8 mouse cellular contexts compared by ENCODE assay signal in genomic region chr4:127023201-127023600, GRCm38 (mm10). TPM values are rescaled to one million over a fixed set of nuclear protein-coding genes. Genes with fewer than 3 reads are reported as not detected.
A peak's percentile ranks its signal among the peaks of the same experiment; 100 is the strongest.
DNase-seq lines count a peak whose midpoint lies in the region; ATAC-seq and TF ChIP-seq lines count a peak whose summit lies in the region.

No protein-coding gene starts in this region.

- H3K36me3 ChIP-seq in liver, adult 2 months (ENCODE audit: control insufficient read depth, insufficient read depth, low read length), result peaks cover 42% of the 10 kb centered on the region
- H3K36me3 ChIP-seq in embryonic facial prominence, embryonic 13.5 days, result peaks cover 51% of the 10 kb centered on the region
- peaks cover 3% of the 10 kb centered on the region for H3K36me3 ChIP-seq in intestine, embryonic 16.5 days (ENCODE audit: control insufficient read depth, insufficient read depth, low read length)
- H3K36me3 ChIP-seq in neural tube, embryonic 13.5 days, result peaks cover 46% of the 10 kb centered on the region

- no peak for DNase-seq in liver, adult 2 months (ENCODE audit: extremely low read depth, low read depth, low spot score)
- DNase-seq in liver, result no peak
- no peak for DNase-seq in adrenal gland, adult 18-20 months (ENCODE audit: low spot score in 2 of 2)
- no peak for DNase-seq in cerebellum, postnatal 4 days (ENCODE audit: low spot score in 2 of 2)
- DNase-seq in layer of hippocampus, postnatal 36 days, result no peak

- no peak for TF ChIP-seq POLR2A in liver, adult 2 months (IDR thresholded peaks at IDR 0.05; ENCODE audit: extremely low read depth, insufficient read depth, low read length)

- peak overlapping the region; percentile 95 for H3K4me2 ChIP-seq in embryonic facial prominence, embryonic 13.5 days
- peak overlapping the region; percentile 74 for H3K4me2 ChIP-seq in intestine, embryonic 16.5 days (ENCODE audit: low read depth, low read length)
- peak overlapping the region; percentile 86 for H3K4me2 ChIP-seq in neural tube, embryonic 13.5 days

- H3K4me3 ChIP-seq in liver, adult 2 months (ENCODE audit: insufficient read depth, low read depth, low read length), result peak overlapping the region; percentile 100
- H3K4me3 ChIP-seq in embryonic facial prominence, embryonic 13.5 days, result peak overlapping the region; percentile 98
- peak overlapping the region; percentile 99 for H3K4me3 ChIP-seq in intestine, embryonic 16.5 days (ENCODE audit: low read length)
- H3K4me3 ChIP-seq in neural tube, embryonic 13.5 days, result peak overlapping the region; percentile 99

- H3K9ac ChIP-seq in liver, adult 2 months (ENCODE audit: low read depth, low read length), result peak overlapping the region; percentile 51; the same call in 1 of the 2 replicates
- H3K9ac ChIP-seq in embryonic facial prominence, embryonic 13.5 days, result peak overlapping the region; percentile 100
- H3K9ac ChIP-seq in intestine, embryonic 16.5 days (ENCODE audit: low read depth, low read length), result peak overlapping the region; percentile 100
- H3K9ac ChIP-seq in neural tube, embryonic 13.5 days, result peak overlapping the region; percentile 100

- H3K79me2 ChIP-seq in liver, adult 2 months (ENCODE audit: control insufficient read depth, insufficient read depth, low read length), result peaks cover 25% of the 10 kb centered on the region; the same call in 1 of the 2 replicates

- H3K27ac ChIP-seq in liver, adult 2 months (replicated peaks; ENCODE audit: insufficient read depth, low read depth, low read length), result no peak overlapping the region
- H3K27ac ChIP-seq in embryonic facial prominence, embryonic 13.5 days, result no peak overlapping the region
- no peak overlapping the region for H3K27ac ChIP-seq in intestine, embryonic 16.5 days (ENCODE audit: low read length)
- H3K27ac ChIP-seq in neural tube, embryonic 13.5 days (replicated peaks), result no peak overlapping the region

- under 1% methylated on average over 9 of the region's 9 CpGs for WGBS in liver, adult 2 months
- 1% methylated on average over 9 of the region's 9 CpGs for WGBS in embryonic facial prominence, embryonic 13.5 days
- under 1% methylated on average over 9 of the region's 9 CpGs for WGBS in intestine, embryonic 16.5 days
- 3% methylated on average over 9 of the region's 9 CpGs for WGBS in neural tube, embryonic 13.5 days

- H3K4me1 ChIP-seq in liver, adult 2 months (ENCODE audit: control insufficient read depth, insufficient read depth, low read length), result peaks cover 13% of the 10 kb centered on the region
- peaks cover 39% of the 10 kb centered on the region for H3K4me1 ChIP-seq in embryonic facial prominence, embryonic 13.5 days
- peaks cover 20% of the 10 kb centered on the region for H3K4me1 ChIP-seq in intestine, embryonic 16.5 days (ENCODE audit: control insufficient read depth, insufficient read depth, low read length)
- H3K4me1 ChIP-seq in neural tube, embryonic 13.5 days (replicated peaks), result peaks cover 51% of the 10 kb centered on the region

- no peaks in the 10 kb centered on the region for H3K9me3 ChIP-seq in embryonic facial prominence, embryonic 13.5 days
- H3K9me3 ChIP-seq in intestine, embryonic 16.5 days (ENCODE audit: control insufficient read depth, low read length), result no peaks in the 10 kb centered on the region
- no peaks in the 10 kb centered on the region for H3K9me3 ChIP-seq in neural tube, embryonic 13.5 days

- TF ChIP-seq CTCF in liver, adult 2 months (IDR thresholded peaks at IDR 0.05; ENCODE audit: low read depth, low read length), result no peak

- H3K27me3 ChIP-seq in liver, adult 2 months (ENCODE audit: control insufficient read depth, insufficient read depth, low read length), result no peaks in the 10 kb centered on the region
- no peaks in the 10 kb centered on the region for H3K27me3 ChIP-seq in embryonic facial prominence, embryonic 13.5 days
- H3K27me3 ChIP-seq in intestine, embryonic 16.5 days (replicated peaks; ENCODE audit: control insufficient read depth, insufficient read depth, low read length), result no peaks in the 10 kb centered on the region
- no peaks in the 10 kb centered on the region for H3K27me3 ChIP-seq in neural tube, embryonic 13.5 days

- ATAC-seq in embryonic facial prominence, embryonic 13.5 days (ENCODE audit: insufficient number of reproducible peaks, insufficient read depth, low FRiP score, low TSS enrichment, low read depth), result no peak
- ATAC-seq in intestine, embryonic 16.5 days, result no peak
- no peak for ATAC-seq in neural tube, embryonic 13.5 days (ENCODE audit: low read depth)

RNA-seq across cellular contexts. Expression of gene Sfpq, which starts 2.1 kb away (rescaled TPM):
- total RNA-seq in liver, adult 2 months (2014; rRNA removed), result 49.3 and 50.9 TPM in 2 replicates
- 11.1 and 12.6 TPM in 2 replicates for polyA plus RNA-seq in liver, adult 2 months (2012; rRNA removed)
- 120 TPM in 2 replicates for polyA plus RNA-seq in embryonic facial prominence, embryonic 13.5 days (2015; fragmentation: Nextera tagmentation; extraction: Ambion mirVana)
- polyA plus RNA-seq in intestine, embryonic 16.5 days (2015; fragmentation: Nextera tagmentation; extraction: Ambion mirVana), result 39.7 and 42.1 TPM in 2 replicates
- 88.0 and 102 TPM in 2 replicates for polyA plus RNA-seq in neural tube, embryonic 13.5 days (2015; fragmentation: Nextera tagmentation; extraction: Ambion mirVana)
- 100 to 1,000 TPM; 233 to 291 TPM for total RNA-seq in adrenal gland, adult 18-20 months (2021)
- 100 to 1,000 TPM; 265 to 324 TPM for total RNA-seq in layer of hippocampus, postnatal 36 days (2021)

RNA-seq across cellular contexts. Expression of gene Zmym1, which starts 37.8 kb away (rescaled TPM):
- 3.4 and 5.0 TPM in 2 replicates for total RNA-seq in liver, adult 2 months (2014; rRNA removed)
- polyA plus RNA-seq in liver, adult 2 months (2012; rRNA removed), result 0.62 and 0.81 TPM in 2 replicates
- 21.6 and 23.1 TPM in 2 replicates for polyA plus RNA-seq in embryonic facial prominence, embryonic 13.5 days (2015; fragmentation: Nextera tagmentation; extraction: Ambion mirVana)
- polyA plus RNA-seq in intestine, embryonic 16.5 days (2015; fragmentation: Nextera tagmentation; extraction: Ambion mirVana), result 9.5 and 10.8 TPM in 2 replicates
- 25.0 TPM in 2 replicates for polyA plus RNA-seq in neural tube, embryonic 13.5 days (2015; fragmentation: Nextera tagmentation; extraction: Ambion mirVana)
- 1 to 10 TPM; 6.6 to 8.1 TPM for total RNA-seq in adrenal gland, adult 18-20 months (2021)
- total RNA-seq in layer of hippocampus, postnatal 36 days (2021), result 10 to 100 TPM; 13.6 to 14.1 TPM

RNA-seq across cellular contexts. Expression of gene Zmym6, which starts 54.0 kb away (rescaled TPM):
- 6.8 and 7.2 TPM in 2 replicates for total RNA-seq in liver, adult 2 months (2014; rRNA removed)
- 0.98 and 1.4 TPM in 2 replicates for polyA plus RNA-seq in liver, adult 2 months (2012; rRNA removed)
- 26.6 and 29.4 TPM in 2 replicates for polyA plus RNA-seq in embryonic facial prominence, embryonic 13.5 days (2015; fragmentation: Nextera tagmentation; extraction: Ambion mirVana)
- 14.7 and 16.4 TPM in 2 replicates for polyA plus RNA-seq in intestine, embryonic 16.5 days (2015; fragmentation: Nextera tagmentation; extraction: Ambion mirVana)
- polyA plus RNA-seq in neural tube, embryonic 13.5 days (2015; fragmentation: Nextera tagmentation; extraction: Ambion mirVana), result 27.9 and 29.2 TPM in 2 replicates
- total RNA-seq in adrenal gland, adult 18-20 months (2021), result 10 to 100 TPM; 13.4 to 17.3 TPM
- total RNA-seq in layer of hippocampus, postnatal 36 days (2021), result 10 to 100 TPM; 45.2 to 51.2 TPM

RNA-seq across cellular contexts. Expression of gene Zmym4, which starts 55.3 kb away (rescaled TPM):
- 10.0 and 11.1 TPM in 2 replicates for total RNA-seq in liver, adult 2 months (2014; rRNA removed)
- 1.6 and 1.7 TPM in 2 replicates for polyA plus RNA-seq in liver, adult 2 months (2012; rRNA removed)
- polyA plus RNA-seq in embryonic facial prominence, embryonic 13.5 days (2015; fragmentation: Nextera tagmentation; extraction: Ambion mirVana), result 27.0 and 34.4 TPM in 2 replicates
- 10.1 and 10.7 TPM in 2 replicates for polyA plus RNA-seq in intestine, embryonic 16.5 days (2015; fragmentation: Nextera tagmentation; extraction: Ambion mirVana)
- polyA plus RNA-seq in neural tube, embryonic 13.5 days (2015; fragmentation: Nextera tagmentation; extraction: Ambion mirVana), result 26.7 and 27.6 TPM in 2 replicates
- 10 to 100 TPM; 29.3 to 32.5 TPM for total RNA-seq in adrenal gland, adult 18-20 months (2021)
- total RNA-seq in layer of hippocampus, postnatal 36 days (2021), result 10 to 100 TPM; 51.2 to 54.5 TPM
